Mouse (Mus musculus): ENCODE results near the gene Cc2d2b. TPM values are rescaled to one million over a fixed set of nuclear protein-coding genes. Genes with fewer than 3 reads are reported as not detected.

The Cc2d2b gene
- total RNA-seq, 2 experiments from 2014 or later, result 0.32 to 0.72 TPM

GRCm38 (mm10) chr19:40869425-40870105 lies 121.0 kb downstream of the Cc2d2b start:
- DNase-seq (ENCODE audit: low spot score in 2 of 2), result no peak
- Histone ChIP-seq H3K27ac (no peak overlapping the region), H3K4me3 (no peak overlapping the region)
- no peak for TF ChIP-seq CTCF (conservative IDR thresholded peaks at IDR 0.05)

- H3K27ac ChIP-seq, result peak overlapping the region; percentile 76; the same call in 1 of the 2 replicates
- peak; percentile 82 for TF ChIP-seq CTCF (conservative IDR thresholded peaks at IDR 0.05)
- peak overlapping the region; percentile 65 for H3K4me3 ChIP-seq
- peak; percentile 86 to 91 for DNase-seq (ENCODE audit: low spot score in 2 of 2)
These were observed 124.6 kb downstream of the Cc2d2b start for GRCm38 (mm10) chr19:40872955-40873665.

Other genes with a start within 250 kb of the Cc2d2b start
- gene Sorbs1, start 235.0 kb upstream of the Cc2d2b start, total RNA-seq (2021), result 100 to 1,000 TPM; 222 to 229 TPM
- 10 to 100 TPM; 21.2 to 22.3 TPM for gene Aldh18a1, start 160.3 kb upstream of the Cc2d2b start, total RNA-seq (2021)
- 10 to 100 TPM; 14.6 to 18.5 TPM for gene Tctn3, start 136.5 kb upstream of the Cc2d2b start, total RNA-seq (2021)
- 10 to 100 TPM; 17.2 to 18.5 TPM for gene Entpd1, start 136.4 kb upstream of the Cc2d2b start, total RNA-seq (2021)
- 1 to 10 TPM; 7.7 to 8.9 TPM for gene Ccnj, start 82.5 kb downstream of the Cc2d2b start, total RNA-seq (2021)
- gene Zfp518a, start 146.0 kb downstream of the Cc2d2b start, total RNA-seq (2021), result 1 to 10 TPM; 8.1 to 8.6 TPM
- 1 to 10 TPM; 6.0 to 6.7 TPM for gene Blnk, start 245.8 kb downstream of the Cc2d2b start, total RNA-seq (2021)

Data from layer of hippocampus, adult 2 months (tissue).